Mouse (Mus musculus): ENCODE results near the gene Rab35. TPM values are rescaled to one million over a fixed set of nuclear protein-coding genes. Genes with fewer than 3 reads are reported as not detected.

Gene Rab35
- polyA plus RNA-seq, 1 experiment from 2014 or later: 24.9 TPM

GRCm38 (mm10) chr5:115633060-115633459, 1.4 kb downstream of the Rab35 start:
- H3K4me1 ChIP-seq (ENCODE audit: control insufficient read depth, insufficient read depth, low read length): peaks cover 17% of the 10 kb centered on the region
- no peaks in the 10 kb centered on the region for H3K36me3 ChIP-seq (ENCODE audit: control insufficient read depth, insufficient read depth, low read length)
- H3K9ac ChIP-seq (replicated peaks; ENCODE audit: low read length): no peak overlapping the region; the same call in 1 of the 2 replicates
- H3K4me2 ChIP-seq (ENCODE audit: low read length): peak overlapping the region; percentile 75
- WGBS: 40% methylated on average over 4 of the region's 4 CpGs
- no peak overlapping the region for H3K27ac ChIP-seq (replicated peaks; ENCODE audit: low read depth, low read length)
- no peaks in the 10 kb centered on the region for H3K9me3 ChIP-seq (ENCODE audit: control insufficient read depth, low read length)
- ATAC-seq (ENCODE audit: low FRiP score, low TSS enrichment) (no peak), DNase-seq (peak; percentile 12)
- peak overlapping the region; percentile 80 for H3K4me3 ChIP-seq (replicated peaks; ENCODE audit: low read depth, low read length)
- H3K27me3 ChIP-seq (ENCODE audit: control insufficient read depth, insufficient read depth, low read length): no peaks in the 10 kb centered on the region

- ATAC-seq (ENCODE audit: low FRiP score, low TSS enrichment): no peak
- no peak overlapping the region for H3K27ac ChIP-seq (replicated peaks; ENCODE audit: low read depth, low read length)
- no peak overlapping the region for H3K4me2 ChIP-seq (ENCODE audit: low read length)
- H3K9me3 ChIP-seq (ENCODE audit: control insufficient read depth, low read length): no peaks in the 10 kb centered on the region
- no peak for DNase-seq
- no peak overlapping the region for H3K4me3 ChIP-seq (replicated peaks; ENCODE audit: low read depth, low read length)
- peaks cover 7% of the 10 kb centered on the region for H3K36me3 ChIP-seq (ENCODE audit: control insufficient read depth, insufficient read depth, low read length)
- no peaks in the 10 kb centered on the region for H3K27me3 ChIP-seq (ENCODE audit: control insufficient read depth, insufficient read depth, low read length)
- 92% methylated on average over 8 of the region's 8 CpGs for WGBS
- no peak overlapping the region for H3K9ac ChIP-seq (replicated peaks; ENCODE audit: low read length)
- peaks cover 17% of the 10 kb centered on the region for H3K4me1 ChIP-seq (ENCODE audit: control insufficient read depth, insufficient read depth, low read length)
These were observed 2.3 kb downstream of the Rab35 start for GRCm38 (mm10) chr5:115634046-115634445.

GRCm38 (mm10) chr5:115635536-115635935, 3.8 kb downstream of the Rab35 start:
- ATAC-seq (ENCODE audit: low FRiP score, low TSS enrichment) (no peak), DNase-seq (no peak)
- H3K36me3 ChIP-seq (ENCODE audit: control insufficient read depth, insufficient read depth, low read length): peaks cover 22% of the 10 kb centered on the region
- H3K9me3 ChIP-seq (ENCODE audit: control insufficient read depth, low read length): no peaks in the 10 kb centered on the region
- no peak overlapping the region for H3K4me2 ChIP-seq (ENCODE audit: low read length)
- peaks cover 17% of the 10 kb centered on the region for H3K4me1 ChIP-seq (ENCODE audit: control insufficient read depth, insufficient read depth, low read length)
- no peak overlapping the region for H3K27ac ChIP-seq (replicated peaks; ENCODE audit: low read depth, low read length)
- H3K4me3 ChIP-seq (replicated peaks; ENCODE audit: low read depth, low read length): no peak overlapping the region
- no peak overlapping the region for H3K9ac ChIP-seq (replicated peaks; ENCODE audit: low read length)
- H3K27me3 ChIP-seq (ENCODE audit: control insufficient read depth, insufficient read depth, low read length): no peaks in the 10 kb centered on the region
- 68% methylated on average over 6 of the region's 6 CpGs for WGBS

- ATAC-seq (ENCODE audit: low FRiP score, low TSS enrichment) (no peak), DNase-seq (no peak)
- 86% methylated on average over 9 of the region's 9 CpGs for WGBS
- no peak overlapping the region for H3K9ac ChIP-seq (replicated peaks; ENCODE audit: low read length)
- no peaks in the 10 kb centered on the region for H3K4me1 ChIP-seq (ENCODE audit: control insufficient read depth, insufficient read depth, low read length)
- no peak overlapping the region for H3K4me2 ChIP-seq (ENCODE audit: low read length)
- peaks cover 96% of the 10 kb centered on the region for H3K36me3 ChIP-seq (ENCODE audit: control insufficient read depth, insufficient read depth, low read length)
- no peaks in the 10 kb centered on the region for H3K9me3 ChIP-seq (ENCODE audit: control insufficient read depth, low read length)
- H3K27ac ChIP-seq (replicated peaks; ENCODE audit: low read depth, low read length): no peak overlapping the region
- no peak overlapping the region for H3K4me3 ChIP-seq (replicated peaks; ENCODE audit: low read depth, low read length)
- H3K27me3 ChIP-seq (ENCODE audit: control insufficient read depth, insufficient read depth, low read length): no peaks in the 10 kb centered on the region
These were observed 12.5 kb downstream of the Rab35 start for GRCm38 (mm10) chr5:115644192-115644591.

GRCm38 (mm10) chr5:115648876-115649275, 17.2 kb downstream of the Rab35 start:
- no peak overlapping the region for H3K27ac ChIP-seq (replicated peaks; ENCODE audit: low read depth, low read length)
- WGBS: 60% methylated on average over 3 of the region's 3 CpGs

GRCm38 (mm10) chr5:115649699-115650098, 18.0 kb downstream of the Rab35 start:
- peaks cover 59% of the 10 kb centered on the region for H3K36me3 ChIP-seq (ENCODE audit: control insufficient read depth, insufficient read depth, low read length)
- no peak overlapping the region for H3K4me3 ChIP-seq (replicated peaks; ENCODE audit: low read depth, low read length)
- no peak overlapping the region for H3K27ac ChIP-seq (replicated peaks; ENCODE audit: low read depth, low read length)
- H3K4me2 ChIP-seq (ENCODE audit: low read length): no peak overlapping the region
- H3K4me1 ChIP-seq (ENCODE audit: control insufficient read depth, insufficient read depth, low read length): peaks cover 10% of the 10 kb centered on the region; the same call in 1 of the 2 replicates
- no peak overlapping the region for H3K9ac ChIP-seq (replicated peaks; ENCODE audit: low read length)
- no peak for DNase-seq
- WGBS: 90% methylated on average over 8 of the region's 8 CpGs
- H3K9me3 ChIP-seq (ENCODE audit: control insufficient read depth, low read length): no peaks in the 10 kb centered on the region
- ATAC-seq (ENCODE audit: low FRiP score, low TSS enrichment): no peak
- H3K27me3 ChIP-seq (ENCODE audit: control insufficient read depth, insufficient read depth, low read length): no peaks in the 10 kb centered on the region

More at GRCm38 (mm10) chr5:115648876-115649275, 17.2 kb downstream of the Rab35 start:
- H3K4me3 ChIP-seq (replicated peaks; ENCODE audit: low read depth, low read length): no peak overlapping the region
- no peaks in the 10 kb centered on the region for H3K9me3 ChIP-seq (ENCODE audit: control insufficient read depth, low read length)
- peaks cover 67% of the 10 kb centered on the region for H3K36me3 ChIP-seq (ENCODE audit: control insufficient read depth, insufficient read depth, low read length)
- peaks cover 10% of the 10 kb centered on the region; the same call in 1 of the 2 replicates for H3K4me1 ChIP-seq (ENCODE audit: control insufficient read depth, insufficient read depth, low read length)
- H3K27me3 ChIP-seq (ENCODE audit: control insufficient read depth, insufficient read depth, low read length): no peaks in the 10 kb centered on the region
- H3K4me2 ChIP-seq (ENCODE audit: low read length): no peak overlapping the region
- no peak for ATAC-seq (ENCODE audit: low FRiP score, low TSS enrichment)
- DNase-seq: no peak
- H3K9ac ChIP-seq (replicated peaks; ENCODE audit: low read length): no peak overlapping the region

GRCm38 (mm10) chr5:115650885-115651284, 19.2 kb downstream of the Rab35 start:
- Histone ChIP-seq H3K4me2 (ENCODE audit: low read length) (no peak overlapping the region), H3K4me1 (ENCODE audit: control insufficient read depth, insufficient read depth, low read length) (peaks cover 10% of the 10 kb centered on the region; the same call in 1 of the 2 replicates), H3K27ac (replicated peaks; ENCODE audit: low read depth, low read length) (no peak overlapping the region), H3K9me3 (ENCODE audit: control insufficient read depth, low read length) (no peaks in the 10 kb centered on the region), H3K9ac (replicated peaks; ENCODE audit: low read length) (no peak overlapping the region), H3K36me3 (ENCODE audit: control insufficient read depth, insufficient read depth, low read length) (peaks cover 51% of the 10 kb centered on the region), H3K27me3 (ENCODE audit: control insufficient read depth, insufficient read depth, low read length) (no peaks in the 10 kb centered on the region), H3K4me3 (replicated peaks; ENCODE audit: low read depth, low read length) (no peak overlapping the region)
- ATAC-seq (ENCODE audit: low FRiP score, low TSS enrichment) (no peak), DNase-seq (no peak)
- WGBS: 89% methylated on average over 10 of the region's 10 CpGs

GRCm38 (mm10) chr5:115651821-115652220, 20.1 kb downstream of the Rab35 start:
- Histone ChIP-seq H3K4me3 (replicated peaks; ENCODE audit: low read depth, low read length) (peak overlapping the region; percentile 40; the same call in 1 of the 2 replicates), H3K27ac (replicated peaks; ENCODE audit: low read depth, low read length) (no peak overlapping the region), H3K9me3 (ENCODE audit: control insufficient read depth, low read length) (no peaks in the 10 kb centered on the region), H3K36me3 (ENCODE audit: control insufficient read depth, insufficient read depth, low read length) (peaks cover 43% of the 10 kb centered on the region), H3K9ac (replicated peaks; ENCODE audit: low read length) (no peak overlapping the region), H3K27me3 (ENCODE audit: control insufficient read depth, insufficient read depth, low read length) (no peaks in the 10 kb centered on the region), H3K4me1 (ENCODE audit: control insufficient read depth, insufficient read depth, low read length) (peaks cover 10% of the 10 kb centered on the region; the same call in 1 of the 2 replicates), H3K4me2 (ENCODE audit: low read length) (peak overlapping the region; percentile 67)
- DNase-seq: no peak
- no peak for ATAC-seq (ENCODE audit: low FRiP score, low TSS enrichment)
- 93% methylated on average over 10 of the region's 10 CpGs for WGBS
